Mouse (Mus musculus) liver, adult 2 months (tissue): ENCODE measurements around the gene Nfkbie. TPM values are rescaled to one million over a fixed set of nuclear protein-coding genes. Genes with fewer than 3 reads are reported as not detected.

ENCODE experiments used
- DNase-seq: peaks from one replicate; pipeline ENCODE4 v3.0.0-alpha.2; 2011; ENCODE audit warnings: low read depth, low spot score; ENCODE audit errors: extremely low read depth
- H3K27ac ChIP-seq: fragments of 200-500 bp; replicated peaks from 2 replicates; pipeline ENCODE4 v1.5.1; 2012; ENCODE audit warnings: low read depth, mild to moderate bottlenecking, control low read depth, inconsistent platforms, low read length; ENCODE audit not compliant: insufficient read depth
- H3K27me3 ChIP-seq: fragments of 200-500 bp; 2 replicates; pipeline ENCODE4 v1.6.1; 2012; ENCODE audit warnings: mild to moderate bottlenecking, moderate library complexity, low read length, inconsistent platforms; ENCODE audit not compliant: control insufficient read depth, insufficient read depth
- H3K36me3 ChIP-seq: fragments of 200-500 bp; 2 replicates; pipeline ENCODE4 v1.6.1; 2012; ENCODE audit warnings: low read length, inconsistent platforms; ENCODE audit not compliant: control insufficient read depth, insufficient read depth
- H3K4me1 ChIP-seq: fragments of 200-500 bp; 2 replicates; pipeline ENCODE4 v1.6.1; 2011; ENCODE audit warnings: low read length; ENCODE audit not compliant: control insufficient read depth, insufficient read depth
- H3K4me3 ChIP-seq: fragments of 200-500 bp; 2 replicates; pipeline ENCODE4 v1.5.1; 2011; ENCODE audit warnings: low read depth, mild to moderate bottlenecking, control low read depth, low read length, moderate library complexity; ENCODE audit not compliant: insufficient read depth
- H3K79me2 ChIP-seq: fragments of 200-500 bp; 2 replicates; pipeline ENCODE4 v1.6.1; 2012; ENCODE audit warnings: inconsistent platforms, mild to moderate bottlenecking, low read length, moderate library complexity; ENCODE audit not compliant: control insufficient read depth, insufficient read depth
- H3K9ac ChIP-seq: fragments of 200-500 bp; 2 replicates; pipeline ENCODE4 v1.6.1; 2012; ENCODE audit warnings: low read depth, mild to moderate bottlenecking, control low read depth, inconsistent platforms, low read length
- CTCF ChIP-seq: fragments of 200-500 bp; IDR thresholded peaks from 2 replicates; pipeline ENCODE4 v1.5.1; 2011; ENCODE audit warnings: low read depth, low read length, control low read depth
- POLR2A ChIP-seq: fragments of 200-500 bp; IDR thresholded peaks from 2 replicates; pipeline ENCODE4 v1.6.1; 2011; ENCODE audit warnings: low read length, control low read depth; ENCODE audit not compliant: insufficient read depth; ENCODE audit errors: extremely low read depth
- WGBS: fragments of 180-500 bp; shearing (Covaris S2); methylation state at CpG from one replicate; pipeline ENCODE4 v1.1.7; 2018; 5-methylcytosine and 5-hydroxymethylcytosine counted together
- polyA plus RNA-seq: library from polyadenylated mRNA; depleted of rRNA; stranded (reverse); fragments of >200 nt; gene quantifications from 2 replicates; pipeline ENCODE4 v1.2.3, GENCODE M21; 2012
- total RNA-seq: library from RNA; depleted of rRNA; stranded (reverse); fragments of >200 nt; gene quantifications from 2 replicates; pipeline ENCODE4 v1.2.3, GENCODE M21; 2014

Nfkbie gene
- total and polyA plus RNA-seq, 2 experiments: 1.6 to 3.0 TPM

- no peak for DNase-seq
- Histone ChIP-seq H3K27me3 (no peaks in the 10 kb centered on the region), H3K4me1 (peaks cover 21% of the 10 kb centered on the region), H3K27ac (no peak overlapping the region), H3K4me3 (no peak overlapping the region), H3K79me2 (peaks cover 5% of the 10 kb centered on the region), H3K9ac (no peak overlapping the region), H3K36me3 (peaks cover 31% of the 10 kb centered on the region)
- TF ChIP-seq POLR2A (no peak), CTCF (no peak)
- 88% methylated on average over 11 of the region's 11 CpGs for whole genome bisulfite sequencing
Observed at GRCm38 (mm10) chr17:45565103-45565502, 9.6 kb downstream of the Nfkbie start.

DNA sequence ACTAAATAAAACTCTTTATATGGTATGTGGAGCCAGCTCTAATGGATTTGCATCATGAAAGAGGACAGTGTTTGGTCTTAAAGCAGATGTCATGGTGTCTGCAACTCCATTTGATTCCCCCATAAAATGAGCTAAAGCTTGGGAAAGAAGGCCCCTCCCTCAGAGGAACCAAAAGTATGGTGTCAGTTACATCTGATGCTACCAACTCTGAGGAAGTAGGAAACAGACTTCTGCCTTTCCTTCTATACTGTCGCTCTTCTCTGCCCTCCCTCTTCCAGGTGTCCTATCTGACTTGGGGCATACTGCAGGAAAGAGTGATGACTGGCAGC, 10.5 kb downstream of the Nfkbie start:
- H3K27ac ChIP-seq: no peak overlapping the region
- WGBS: 87% methylated on average over 1 of the region's 1 CpGs
- no peaks in the 10 kb centered on the region for H3K27me3 ChIP-seq
- peaks cover 40% of the 10 kb centered on the region for H3K36me3 ChIP-seq
- no peak for TF ChIP-seq CTCF
- no peak for TF ChIP-seq POLR2A
- peaks cover 5% of the 10 kb centered on the region for H3K79me2 ChIP-seq
- no peak overlapping the region for H3K9ac ChIP-seq
- no peak overlapping the region for H3K4me3 ChIP-seq
- DNase-seq: no peak
- peaks cover 27% of the 10 kb centered on the region for H3K4me1 ChIP-seq

DNA sequence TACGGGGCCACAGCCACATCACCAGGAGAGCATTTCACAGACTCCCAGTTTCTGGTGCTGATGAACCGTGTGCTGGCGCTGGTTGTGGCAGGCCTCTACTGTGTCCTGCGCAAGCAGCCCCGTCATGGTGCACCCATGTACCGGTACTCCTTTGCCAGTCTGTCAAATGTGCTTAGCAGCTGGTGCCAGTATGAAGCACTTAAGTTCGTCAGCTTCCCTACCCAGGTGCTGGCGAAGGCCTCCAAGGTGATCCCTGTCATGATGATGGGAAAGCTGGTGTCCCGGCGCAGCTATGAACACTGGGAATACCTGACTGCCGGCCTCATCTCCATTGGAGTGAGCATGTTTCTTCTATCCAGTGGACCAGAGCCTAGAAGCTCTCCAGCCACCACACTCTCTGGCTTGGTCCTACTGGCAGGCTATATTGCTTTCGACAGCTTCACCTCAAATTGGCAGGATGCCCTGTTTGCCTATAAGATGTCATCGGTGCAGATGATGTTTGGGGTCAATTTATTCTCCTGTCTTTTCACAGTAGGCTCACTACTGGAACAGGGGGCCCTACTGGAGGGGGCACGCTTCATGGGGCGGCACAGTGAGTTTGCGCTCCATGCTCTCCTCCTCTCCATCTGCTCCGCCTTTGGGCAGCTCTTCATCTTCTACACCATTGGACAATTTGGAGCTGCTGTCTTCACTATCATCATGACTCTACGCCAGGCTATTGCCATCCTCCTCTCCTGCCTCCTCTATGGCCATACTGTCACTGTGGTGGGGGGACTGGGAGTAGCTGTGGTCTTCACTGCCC, 11.1 kb downstream of the Nfkbie start:
- peak overlapping the region; percentile 70 for H3K27ac ChIP-seq
- TF ChIP-seq POLR2A: no peak
- no peak for TF ChIP-seq CTCF
- 57% methylated on average over 18 of the region's 18 CpGs for WGBS
- H3K79me2 ChIP-seq: peaks cover 5% of the 10 kb centered on the region
- H3K27me3 ChIP-seq: no peaks in the 10 kb centered on the region
- peaks cover 46% of the 10 kb centered on the region for H3K36me3 ChIP-seq
- no peak overlapping the region for H3K4me3 ChIP-seq
- peaks cover 30% of the 10 kb centered on the region for H3K4me1 ChIP-seq
- H3K9ac ChIP-seq: peak overlapping the region; percentile 16; the same call in 1 of the 2 replicates
- DNase-seq: peak; percentile 73

GRCm38 (mm10) chr17:45567162-45567601, 11.7 kb downstream of the Nfkbie start:
- 45% methylated on average over 4 of the region's 4 CpGs for WGBS
- peaks cover 30% of the 10 kb centered on the region for H3K4me1 ChIP-seq
- peak overlapping the region; percentile 70 for H3K27ac ChIP-seq
- peak; percentile 82 for DNase-seq
- H3K36me3 ChIP-seq: peaks cover 48% of the 10 kb centered on the region
- H3K27me3 ChIP-seq: no peaks in the 10 kb centered on the region
- H3K9ac ChIP-seq: peak overlapping the region; percentile 16; the same call in 1 of the 2 replicates
- no peak for TF ChIP-seq POLR2A
- TF ChIP-seq CTCF: no peak
- no peak overlapping the region for H3K4me3 ChIP-seq
- H3K79me2 ChIP-seq: peaks cover 5% of the 10 kb centered on the region

DNA sequence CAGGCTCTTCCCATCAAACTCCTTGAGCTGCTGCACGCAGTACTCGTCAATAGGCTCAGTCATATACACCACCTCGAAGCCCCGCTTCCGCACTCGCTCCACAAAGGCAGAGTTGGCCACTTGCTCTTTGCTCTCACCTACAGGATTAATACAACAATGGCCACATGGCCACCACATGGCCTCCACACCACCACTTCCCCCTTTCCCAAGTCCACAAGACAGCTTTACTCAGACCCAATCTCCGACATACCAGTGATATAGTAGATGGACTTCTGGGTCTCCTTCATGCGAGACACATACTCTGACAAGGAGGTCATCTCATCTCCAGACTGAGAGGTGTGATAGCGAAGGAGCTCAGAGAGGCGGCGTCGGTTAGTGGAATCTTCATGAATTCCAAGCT, 13.5 kb downstream of the Nfkbie start:
- 86% methylated on average over 12 of the region's 12 CpGs for WGBS
- Histone ChIP-seq H3K36me3 (peaks cover 48% of the 10 kb centered on the region), H3K9ac (no peak overlapping the region), H3K4me1 (peaks cover 30% of the 10 kb centered on the region), H3K27me3 (no peaks in the 10 kb centered on the region), H3K4me3 (no peak overlapping the region), H3K27ac (no peak overlapping the region), H3K79me2 (peaks cover 12% of the 10 kb centered on the region)
- DNase-seq: peak; percentile 34
- TF ChIP-seq POLR2A (no peak), CTCF (no peak)

DNA sequence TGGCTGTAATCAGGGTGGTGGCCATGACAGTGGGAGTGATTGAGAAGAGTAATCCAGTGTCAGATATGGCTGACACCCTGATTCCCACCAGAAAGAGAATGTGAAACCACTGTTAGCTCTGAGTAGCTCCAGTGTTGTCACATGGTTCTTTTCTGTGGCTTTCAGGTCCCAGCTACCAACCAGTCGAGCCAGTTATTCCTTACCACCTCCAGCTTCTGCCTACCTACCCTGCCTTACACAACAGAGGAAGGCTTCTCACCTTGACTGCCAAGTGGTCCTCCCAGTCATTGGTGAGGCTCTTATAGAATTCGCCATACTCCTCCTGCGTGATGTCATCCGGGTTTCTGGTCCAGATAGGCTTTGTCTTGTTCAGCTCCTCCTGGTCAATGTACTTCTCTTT, 14.5 kb downstream of the Nfkbie start:
- Histone ChIP-seq H3K4me1 (peaks cover 33% of the 10 kb centered on the region), H3K36me3 (peaks cover 48% of the 10 kb centered on the region), H3K79me2 (peaks cover 8% of the 10 kb centered on the region), H3K27me3 (no peaks in the 10 kb centered on the region), H3K4me3 (no peak overlapping the region), H3K9ac (peak overlapping the region; percentile 12; the same call in 1 of the 2 replicates), H3K27ac (peak overlapping the region; percentile 14; the same call in 1 of the 2 replicates)
- peak; percentile 34 for DNase-seq
- TF ChIP-seq CTCF (no peak), POLR2A (no peak)
- WGBS: 76% methylated on average over 4 of the region's 4 CpGs
